Mouse (Mus musculus) stomach, postnatal 0 days (tissue): Measurements from ENCODE around the gene Flywch2. TPM values are rescaled to one million over a fixed set of nuclear protein-coding genes. Genes with fewer than 3 reads are reported as not detected.

Source experiments
- ATAC-seq: fragments of 200-750 bp; cut with Nextera tagmentation; 2 replicates; pipeline ENCODE4 v1.8.0; 2017; ENCODE audit not compliant: low FRiP score, low TSS enrichment
- DNase-seq: peaks from one replicate; pipeline ENCODE4 v3.0.0-alpha.2; 2016; ENCODE audit warnings: low spot score
- H3K27ac ChIP-seq: fragments of 300-500 bp; sonication (generic); replicated peaks from 2 replicates; pipeline ENCODE4 v1.5.1; 2014; ENCODE audit warnings: mild to moderate bottlenecking, control low read depth
- H3K27me3 ChIP-seq: fragments of 300-500 bp; sonication (generic); 2 replicates; pipeline ENCODE4 v1.6.1; 2014; ENCODE audit warnings: low read length; ENCODE audit not compliant: control insufficient read depth, insufficient read depth
- H3K36me3 ChIP-seq: fragments of 300-500 bp; sonication (generic); 2 replicates; pipeline ENCODE4 v1.6.1; 2014; ENCODE audit warnings: low read length, mixed read lengths; ENCODE audit not compliant: control insufficient read depth, insufficient read depth
- H3K4me1 ChIP-seq: fragments of 300-500 bp; sonication (generic); replicated peaks from 2 replicates; pipeline ENCODE4 v1.6.1; 2014; ENCODE audit warnings: antibody characterized with exemption; ENCODE audit not compliant: control insufficient read depth, insufficient read depth
- H3K4me2 ChIP-seq: fragments of 300-500 bp; sonication (generic); replicated peaks from 2 replicates; pipeline ENCODE4 v1.6.1; 2014; ENCODE audit warnings: low read depth, mild to moderate bottlenecking, control low read depth, moderate library complexity
- H3K4me3 ChIP-seq: fragments of 300-500 bp; sonication (generic); 2 replicates; pipeline ENCODE4 v1.5.1; 2014; ENCODE audit warnings: low read depth, low read length, control low read depth
- H3K9ac ChIP-seq: fragments of 300-500 bp; sonication (generic); 2 replicates; pipeline ENCODE4 v1.6.1; 2014; ENCODE audit warnings: mild to moderate bottlenecking, low read length, control low read depth, mixed read lengths
- H3K9me3 ChIP-seq: fragments of 300-500 bp; sonication (generic); 2 replicates; pipeline ENCODE4 v1.6.1; 2016; ENCODE audit warnings: low read length; ENCODE audit not compliant: control insufficient read depth
- CTCF ChIP-seq: IDR thresholded peaks from 2 replicates; pipeline ENCODE4 v1.5.1; 2016; ENCODE audit warnings: antibody characterized with exemption, low read depth, mild to moderate bottlenecking, moderate library complexity
- EP300 ChIP-seq: optimal IDR thresholded peaks from 2 replicates; pipeline ENCODE3; 2016; ENCODE audit warnings: antibody characterized with exemption
- WGBS: fragments of 180-500 bp; shearing (Covaris S2); extraction: QIAGEN DNeasy Blood & Tissue Kit; methylation state at CpG from one replicate; pipeline ENCODE4 v1.1.7; 2014; 5-methylcytosine and 5-hydroxymethylcytosine counted together
- microRNA-seq: library from miRNA; unstranded; fragments of <30 nt; microRNA quantifications from one replicate; pipeline ENCODE4, GENCODE M21; 2016
- polyA plus RNA-seq: library from polyadenylated mRNA; unstranded; fragments of >200 nt; fragmentation: Nextera tagmentation; extraction: Ambion mirVana; gene quantifications from 2 replicates; pipeline ENCODE4 v1.2.1, GENCODE M21; 2015

The Flywch2 gene
- polyA plus RNA-seq, 1 experiment from 2014 or later, result 15.9 TPM

DNA sequence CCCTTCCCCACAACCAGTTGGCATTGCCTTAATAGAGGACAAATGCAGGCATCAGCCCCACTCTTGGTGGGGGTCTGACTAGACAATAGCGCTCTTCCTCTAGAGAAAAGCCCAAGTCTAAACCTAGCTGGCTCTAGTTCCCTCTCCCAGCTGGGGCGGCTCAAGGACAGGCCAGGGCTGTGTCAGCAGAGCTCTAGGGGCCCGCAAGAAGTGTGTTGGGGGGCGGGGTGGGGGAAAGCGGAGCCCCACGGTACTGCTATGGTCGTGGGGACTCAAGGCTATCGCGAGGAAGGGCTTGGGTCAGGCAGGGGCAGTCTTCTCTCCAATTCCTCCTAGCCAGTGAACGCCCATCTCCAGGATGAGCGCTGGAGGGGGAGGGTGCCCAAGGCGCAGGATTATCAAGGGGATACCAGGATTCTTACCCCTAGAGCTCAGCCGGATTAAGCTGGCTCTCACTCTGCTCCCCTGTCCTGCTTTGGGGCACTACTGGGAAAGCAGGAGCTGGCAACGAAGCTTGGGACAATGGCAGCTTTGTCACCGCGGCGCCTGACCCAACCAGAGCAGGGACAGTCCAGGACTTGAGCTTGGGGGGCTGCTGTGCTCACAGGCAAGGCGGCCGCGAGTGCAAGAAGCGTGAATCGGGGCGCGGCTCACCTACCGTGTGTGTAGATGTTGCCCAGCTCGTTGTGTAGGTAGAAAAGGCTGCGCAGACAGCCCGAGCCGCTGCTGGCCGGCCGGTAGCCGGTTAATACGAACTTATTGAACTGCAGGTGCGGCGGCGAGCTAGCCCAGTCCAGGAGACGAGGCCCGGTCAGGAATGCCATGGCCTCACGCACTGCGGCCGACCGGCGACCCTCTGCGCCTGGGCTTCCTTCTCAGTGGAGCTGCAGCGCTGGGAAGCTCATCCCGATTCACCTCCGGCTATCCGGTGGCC, 46.4 kb downstream of the Flywch2 start:
- H3K27ac ChIP-seq, result peak overlapping the region; percentile 86
- H3K9me3 ChIP-seq, result no peaks in the 10 kb centered on the region
- H3K27me3 ChIP-seq, result 0 out of 2 replicates have a peak, but pooled peaks cover 4% of the 10 kb centered on the region
- ATAC-seq (peak; percentile 2), DNase-seq (peak; percentile 55)
- peak overlapping the region; percentile 94 for H3K4me2 ChIP-seq
- peaks cover 7% of the 10 kb centered on the region; the same call in 1 of the 2 replicates for H3K36me3 ChIP-seq
- 3% methylated on average over 48 of the region's 48 CpGs for WGBS
- peak overlapping the region; percentile 72 for H3K4me3 ChIP-seq
- no peak for TF ChIP-seq CTCF
- peak overlapping the region; percentile 71 for H3K9ac ChIP-seq
- peaks cover 8% of the 10 kb centered on the region; the same call in 1 of the 2 replicates for H3K4me1 ChIP-seq

DNA sequence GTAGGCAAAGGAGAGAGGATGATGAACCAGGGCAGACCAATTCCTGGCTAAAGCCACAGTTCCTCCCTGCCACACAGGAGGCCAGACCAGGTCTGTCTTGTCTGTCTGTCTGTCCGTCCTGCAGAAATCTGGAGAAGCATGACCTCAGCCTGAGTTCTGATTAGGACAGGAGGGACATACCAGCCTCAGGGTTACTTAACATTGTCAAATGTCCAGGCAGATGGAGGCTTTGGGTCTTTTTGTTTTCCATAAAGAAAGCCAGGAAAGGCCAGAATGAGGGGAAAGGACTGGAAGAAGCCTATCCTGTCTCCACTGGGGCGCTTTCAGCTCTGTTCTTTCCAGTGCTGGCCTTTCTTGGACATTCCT, 47.1 kb downstream of the Flywch2 start:
- DNase-seq (no peak), ATAC-seq (no peak)
- H3K4me1 ChIP-seq, result peaks cover 8% of the 10 kb centered on the region; the same call in 1 of the 2 replicates
- H3K4me3 ChIP-seq, result peak overlapping the region; percentile 72
- no peaks in the 10 kb centered on the region for H3K9me3 ChIP-seq
- H3K27me3 ChIP-seq, result 0 out of 2 replicates have a peak, but pooled peaks cover 4% of the 10 kb centered on the region
- TF ChIP-seq EP300, result no peak
- no peak for TF ChIP-seq CTCF
- H3K9ac ChIP-seq, result peak overlapping the region; percentile 71
- H3K27ac ChIP-seq, result peak overlapping the region; percentile 86; the same call in 1 of the 2 replicates
- WGBS, result 50% methylated on average over 2 of the region's 2 CpGs
- H3K36me3 ChIP-seq, result peaks cover 7% of the 10 kb centered on the region; the same call in 1 of the 2 replicates
- peak overlapping the region; percentile 94 for H3K4me2 ChIP-seq

DNA sequence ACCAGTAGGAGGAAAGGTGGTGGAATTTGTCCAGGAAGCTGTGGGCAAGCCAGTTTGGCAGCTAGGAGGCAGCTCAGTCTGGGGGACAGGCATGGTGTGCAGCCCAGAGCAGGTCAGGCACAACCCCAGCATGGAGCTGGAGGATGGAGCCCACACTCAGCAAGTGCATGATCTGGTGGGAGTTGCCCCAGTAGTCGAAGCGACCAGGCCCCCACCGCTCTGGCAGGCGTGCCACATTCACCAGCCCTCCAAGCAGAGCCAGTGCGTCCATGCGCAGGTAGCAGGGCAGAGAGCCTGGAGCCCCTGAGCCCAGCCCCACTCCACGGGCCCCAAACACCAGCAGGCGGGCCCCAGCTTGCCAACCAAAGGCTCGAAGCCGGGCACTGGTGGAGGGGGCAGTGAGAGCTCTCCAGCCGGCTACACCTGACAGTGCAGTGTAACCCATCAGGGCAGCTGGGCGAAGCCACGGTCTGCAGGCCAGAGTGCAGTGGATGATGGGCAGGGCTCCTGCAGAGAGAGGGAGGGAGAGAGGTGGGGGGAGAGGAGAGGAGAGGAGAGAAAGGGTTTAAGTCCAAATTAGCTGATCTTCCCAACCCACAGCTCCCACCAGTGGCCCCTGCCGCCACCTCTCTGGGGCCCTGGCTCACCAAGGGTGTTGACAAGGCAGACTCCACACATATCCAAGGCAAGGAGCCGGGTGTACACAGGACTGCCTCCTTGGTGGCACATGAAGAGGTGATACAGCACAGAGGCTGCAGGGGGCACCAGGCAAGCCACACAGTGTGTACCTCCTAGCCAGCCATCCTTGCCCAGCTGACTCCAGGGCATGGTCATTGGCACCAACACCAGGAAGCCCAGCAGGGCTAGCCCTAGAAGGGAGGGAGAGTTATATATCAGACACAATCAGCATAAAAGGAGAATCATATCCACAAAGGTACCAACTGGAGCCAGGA, 48.1 kb downstream of the Flywch2 start:
- H3K9ac ChIP-seq, result no peak overlapping the region
- H3K4me1 ChIP-seq, result peaks cover 8% of the 10 kb centered on the region; the same call in 1 of the 2 replicates
- DNase-seq, result peak; percentile 60
- 0 out of 2 replicates have a peak overlapping the region, but pooled peaks have one; percentile 94 for H3K4me2 ChIP-seq
- H3K27me3 ChIP-seq, result 0 out of 2 replicates have a peak, but pooled peaks cover 2% of the 10 kb centered on the region
- no peak overlapping the region for H3K27ac ChIP-seq
- H3K36me3 ChIP-seq, result peaks cover 7% of the 10 kb centered on the region; the same call in 1 of the 2 replicates
- TF ChIP-seq CTCF (peak; percentile 52), EP300 (no peak)
- ATAC-seq, result peak; percentile 47; the same call in 1 of the 2 replicates
- H3K4me3 ChIP-seq, result no peak overlapping the region
- H3K9me3 ChIP-seq, result no peaks in the 10 kb centered on the region
- 70% methylated on average over 15 of the region's 15 CpGs for WGBS

DNA sequence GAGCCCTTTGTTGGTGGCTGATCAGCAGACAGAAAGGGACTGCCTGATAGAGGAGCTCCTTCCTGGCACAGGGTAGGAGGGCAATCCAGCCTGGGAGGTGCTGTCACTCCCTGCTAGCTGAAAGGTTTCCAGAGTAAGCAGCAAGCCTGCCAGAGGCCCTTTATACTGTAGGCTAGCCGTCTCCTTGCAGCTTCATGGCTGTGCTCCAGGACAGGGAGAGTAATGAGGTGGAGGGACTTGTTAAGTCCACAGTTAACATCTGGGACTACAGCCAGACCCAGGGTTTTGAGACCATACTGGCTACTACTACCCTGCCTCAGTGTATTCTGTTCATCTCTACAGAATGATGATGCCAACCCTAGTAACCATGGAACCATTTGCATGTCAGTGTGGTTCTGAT, 51.5 kb downstream of the Flywch2 start:
- Histone ChIP-seq H3K27ac (no peak overlapping the region), H3K27me3 (no peaks in the 10 kb centered on the region), H3K36me3 (peaks cover 7% of the 10 kb centered on the region; the same call in 1 of the 2 replicates), H3K4me3 (no peak overlapping the region), H3K9ac (no peak overlapping the region; the same call in 1 of the 2 replicates), H3K4me1 (peaks cover 2% of the 10 kb centered on the region; the same call in 1 of the 2 replicates), H3K9me3 (no peaks in the 10 kb centered on the region), H3K4me2 (no peak overlapping the region)
- WGBS, result 54% methylated on average over 1 of the region's 1 CpGs
- DNase-seq (no peak), ATAC-seq (no peak)
- TF ChIP-seq CTCF (no peak), EP300 (no peak)

DNA sequence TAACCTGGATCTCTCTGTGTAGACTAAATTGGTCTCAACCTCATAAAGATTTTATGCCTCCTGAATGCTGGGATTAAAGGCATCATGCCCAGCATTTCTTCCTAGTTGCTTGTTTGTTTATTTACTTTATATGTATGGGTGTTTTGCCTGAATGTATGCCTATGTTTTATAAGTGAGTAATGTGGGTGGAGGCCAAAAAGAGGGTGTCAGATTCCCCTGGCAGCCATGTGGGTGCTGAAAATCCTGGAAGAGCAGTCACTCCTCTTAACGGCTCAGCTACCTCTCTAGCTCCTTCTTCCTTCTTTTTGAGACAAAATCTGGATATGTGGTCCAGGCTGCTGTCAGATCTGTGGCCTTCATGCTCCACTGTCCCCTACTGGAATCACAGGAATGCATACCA, 55.4 kb downstream of the Flywch2 start:
- H3K4me3 ChIP-seq, result no peak overlapping the region
- no peak for ATAC-seq
- no peak for DNase-seq
- H3K4me1 ChIP-seq, result no peaks in the 10 kb centered on the region
- no peak overlapping the region for H3K27ac ChIP-seq
- H3K9ac ChIP-seq, result no peak overlapping the region
- no peak for TF ChIP-seq EP300
- TF ChIP-seq CTCF, result no peak
- H3K9me3 ChIP-seq, result no peaks in the 10 kb centered on the region
- WGBS, result 30% methylated on average over 1 of the region's 1 CpGs
- no peak overlapping the region for H3K4me2 ChIP-seq
- 0 out of 2 replicates have a peak, but pooled peaks cover 3% of the 10 kb centered on the region for H3K36me3 ChIP-seq
- H3K27me3 ChIP-seq, result no peaks in the 10 kb centered on the region

Small RNA genes lying within 50 kb of the gene (microRNA-seq; reads per million reads assigned to microRNA genes)
- not detected for gene Mir5125

Other genes with a start within 250 kb of the Flywch2 start
- 8.9 and 9.2 TPM in 2 replicates for gene Zfp213, start 221.8 kb downstream of the Flywch2 start, polyA plus RNA-seq
- gene Zfp13, start 186.6 kb downstream of the Flywch2 start, polyA plus RNA-seq, result 4.0 and 5.7 TPM in 2 replicates
- gene Zscan10, start 185.2 kb downstream of the Flywch2 start, polyA plus RNA-seq, result 0.05 TPM in 1 of 2 replicates, not detected in the other
- 0.12 and 0.18 TPM in 2 replicates for gene Mmp25, start 140.8 kb downstream of the Flywch2 start, polyA plus RNA-seq
- 50.9 and 58.2 TPM in 2 replicates for gene Bicdl2, start 125.6 kb downstream of the Flywch2 start, polyA plus RNA-seq
- gene Hcfc1r1, start 112.5 kb downstream of the Flywch2 start, polyA plus RNA-seq, result 183 and 186 TPM in 2 replicates
- gene Thoc6, start 112.2 kb downstream of the Flywch2 start, polyA plus RNA-seq, result 17.7 and 18.1 TPM in 2 replicates
- gene Tnfrsf12a, start 108.6 kb downstream of the Flywch2 start, polyA plus RNA-seq, result 33.5 and 33.7 TPM in 2 replicates
- gene Cldn6, start 106.8 kb downstream of the Flywch2 start, polyA plus RNA-seq, result 3.0 and 3.2 TPM in 2 replicates
- 0.79 and 0.92 TPM in 2 replicates for gene Cldn9, start 102.1 kb downstream of the Flywch2 start, polyA plus RNA-seq
- 0.04 and 0.16 TPM in 2 replicates for gene 1520401A03Rik, start 63.3 kb downstream of the Flywch2 start, polyA plus RNA-seq
- 17.1 and 17.6 TPM in 2 replicates for gene Pkmyt1, start 59.7 kb downstream of the Flywch2 start, polyA plus RNA-seq
- 26.3 and 28.0 TPM in 2 replicates for gene Paqr4, start 45.2 kb downstream of the Flywch2 start, polyA plus RNA-seq
- gene Kremen2, start 40.2 kb downstream of the Flywch2 start, polyA plus RNA-seq, result 2.7 and 3.0 TPM in 2 replicates
- 24.2 and 27.3 TPM in 2 replicates for gene Flywch1, start 14.5 kb downstream of the Flywch2 start, polyA plus RNA-seq
- gene Srrm2, start 4.5 kb upstream of the Flywch2 start, polyA plus RNA-seq, result 211 and 215 TPM in 2 replicates
- 881 and 1,013 TPM in 2 replicates for gene Elob, start 43.1 kb upstream of the Flywch2 start, polyA plus RNA-seq
- gene Prss33, start 50.0 kb upstream of the Flywch2 start, polyA plus RNA-seq, result 0.11 TPM in 1 of 2 replicates, not detected in the other
- 13.6 and 14.8 TPM in 2 replicates for gene Prss32, start 57.8 kb upstream of the Flywch2 start, polyA plus RNA-seq
- 0.88 and 0.90 TPM in 2 replicates for gene Prss41, start 58.1 kb upstream of the Flywch2 start, polyA plus RNA-seq
- gene Prss21, start 82.0 kb upstream of the Flywch2 start, polyA plus RNA-seq, result not detected in 2 replicates
- not detected in 2 replicates for gene Dcpp1, start 94.8 kb upstream of the Flywch2 start, polyA plus RNA-seq
- not detected in 2 replicates for gene Dcpp2, start 94.8 kb upstream of the Flywch2 start, polyA plus RNA-seq
- gene Dcpp3, start 131.4 kb upstream of the Flywch2 start, polyA plus RNA-seq, result not detected in 2 replicates
- not detected in 2 replicates for gene Sbp, start 155.6 kb upstream of the Flywch2 start, polyA plus RNA-seq
- not detected in 2 replicates for gene Sbpl, start 169.2 kb upstream of the Flywch2 start, polyA plus RNA-seq
- 0.08 and 0.11 TPM in 2 replicates for gene Prss30, start 194.5 kb upstream of the Flywch2 start, polyA plus RNA-seq
- gene Prss22, start 212.0 kb upstream of the Flywch2 start, polyA plus RNA-seq, result 3.4 and 4.8 TPM in 2 replicates